Mouse (Mus musculus) thymus, postnatal 25 days (tissue): Measurements from ENCODE around the gene Mtln.

Source experiments
- DNase-seq: peaks from one replicate; pipeline ENCODE4 v3.0.0; 2022

The Mtln gene

GRCm38 (mm10) chr2:127751849-127752610, 40.3 kb downstream of the Mtln start:
- no peak for DNase-seq

GRCm38 (mm10) chr2:127749376-127749775, 42.9 kb downstream of the Mtln start:
- no peak for DNase-seq

DNA sequence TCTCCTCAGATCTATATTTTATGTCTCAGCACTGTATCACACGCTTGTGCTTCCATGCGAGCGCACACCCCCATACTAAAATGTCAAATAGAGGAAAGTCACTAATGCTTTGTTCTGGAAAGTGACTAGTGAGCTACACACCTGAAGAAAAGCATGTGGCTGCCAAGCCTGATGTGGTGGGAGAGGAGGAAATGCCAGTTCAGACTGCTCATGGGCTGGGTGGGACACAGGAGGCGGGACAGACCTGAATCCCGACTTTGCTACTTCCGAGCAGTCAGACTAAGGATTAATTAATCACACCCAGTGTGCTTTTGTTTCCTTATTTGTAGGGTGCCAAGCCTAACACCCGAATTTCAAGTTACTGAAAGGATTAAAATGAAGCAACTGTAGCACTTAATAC, 44.0 kb downstream of the Mtln start:
- no peak for DNase-seq

DNA sequence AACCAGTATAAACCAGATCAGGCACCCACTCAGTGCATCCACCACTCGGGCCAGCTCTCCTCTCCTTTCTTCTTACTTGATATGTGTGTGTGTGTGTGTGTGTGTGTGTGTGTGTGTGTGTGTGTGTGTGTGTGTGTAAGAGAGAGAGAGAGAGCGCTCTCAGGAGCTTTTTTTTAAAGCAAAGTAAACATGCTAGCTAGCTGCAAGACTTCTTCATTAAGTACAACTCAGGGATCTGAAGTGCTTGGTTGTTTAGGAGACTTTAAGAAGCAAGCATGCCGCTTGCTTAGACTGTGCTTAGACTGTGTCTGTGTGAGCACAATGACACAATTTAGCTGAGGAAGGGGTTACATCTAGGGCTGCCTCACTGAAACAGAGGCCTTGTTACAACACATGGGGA, 49.7 kb downstream of the Mtln start:
- no peak for DNase-seq
